Mouse (Mus musculus) B cell, adult 62 days (primary cell): Measurements from ENCODE around the gene Ets1. TPM values are rescaled to one million over a fixed set of nuclear protein-coding genes. Genes with fewer than 3 reads are reported as not detected.

ENCODE experiments used
- total RNA-seq: library from RNA; stranded (reverse); gene quantifications from 4 replicates; pipeline ENCODE4 v1.2.4, GENCODE M21; 2023

Ets1 gene
- total RNA-seq: 666 to 712 TPM (median 692 TPM) in 4 replicates

GRCm38 (mm10) chr9:32635627-32636385 lies at the start of gene Ets1:
Gene Ets1 (plus strand): TSS chr9:32636221.

Other genes with a start within 250 kb of the Ets1 start
- 176 to 215 TPM (median 199 TPM) in 4 replicates for gene Fli1, start 93.4 kb upstream of the Ets1 start, total RNA-seq